Mouse (Mus musculus) olfactory bulb, adult 2 months (tissue): Measurements from ENCODE around the gene B3galt1.

ENCODE experiments used
- CTCF ChIP-seq: fragments of 200-500 bp; IDR thresholded peaks from 2 replicates; pipeline ENCODE4 v1.5.1; 2012; ENCODE audit warnings: low read depth, mild to moderate bottlenecking, low read length, moderate library complexity; ENCODE audit not compliant: insufficient read depth
- POLR2A ChIP-seq: fragments of 200-500 bp; IDR thresholded peaks from 2 replicates; pipeline ENCODE4 v1.6.1; 2012; ENCODE audit warnings: mild to moderate bottlenecking, low read depth, low read length, moderate library complexity; ENCODE audit not compliant: insufficient read depth

- TF ChIP-seq CTCF = no peak
- no peak for TF ChIP-seq POLR2A
These were observed 335.9 kb downstream of the B3galt1 start for GRCm38 (mm10) chr2:67901574-67901973.
